Mouse (Mus musculus): ENCODE measurements around the gene Fgd4.
"Not testable (repeated sequence)": the region's sequence is repeated elsewhere in the genome, so short reads cannot be mapped to it uniquely, and the experiment has no call there.

Gene Fgd4

GRCm38 (mm10) chr16:16542956-16543441 lies 57.4 kb downstream of the Fgd4 start:
- DNase-seq (ENCODE audit: low spot score), result peak; percentile 54

DNA sequence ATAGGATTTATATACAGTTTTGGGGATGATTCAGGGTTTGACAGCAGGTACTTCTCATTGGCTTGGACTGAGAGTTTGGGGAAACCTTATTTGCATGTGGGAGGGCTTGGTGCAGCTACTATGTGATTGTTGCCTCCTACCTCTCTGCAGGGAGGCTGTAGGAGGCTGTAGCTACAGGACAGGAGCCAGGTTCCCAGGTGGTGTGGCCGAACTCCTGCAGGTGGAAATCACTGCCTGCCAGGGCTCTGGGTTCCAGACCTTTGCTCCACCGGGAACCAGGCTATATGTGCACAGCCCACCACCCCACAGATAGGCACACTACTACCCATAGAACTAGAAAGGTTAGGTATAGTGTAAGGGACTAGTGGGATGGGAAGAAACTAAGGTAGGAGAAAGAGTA lies 61.0 kb downstream of the Fgd4 start:
- DNase-seq (ENCODE audit: low spot score), result not testable (repeated sequence)

DNA sequence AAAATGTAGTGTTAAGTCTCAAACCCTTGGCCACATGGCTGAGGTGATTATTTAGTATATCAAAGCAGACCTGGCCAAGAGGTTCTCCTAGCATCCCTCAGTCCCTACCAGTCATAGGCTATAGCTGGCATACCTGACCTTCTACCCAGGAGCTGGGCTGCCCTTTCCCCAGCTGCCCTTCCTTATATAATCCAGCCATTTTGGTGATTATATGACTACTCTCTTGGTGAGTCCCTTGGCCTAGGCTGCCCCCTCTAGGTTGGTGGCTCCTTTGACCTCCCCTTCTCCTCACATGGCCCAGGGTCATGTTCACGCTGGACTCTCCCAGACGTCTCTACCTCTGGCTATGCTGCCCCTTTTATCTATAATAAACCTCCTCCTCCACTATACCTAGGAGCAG lies 65.1 kb downstream of the Fgd4 start:
- no peak for DNase-seq (ENCODE audit: low spot score)

DNA sequence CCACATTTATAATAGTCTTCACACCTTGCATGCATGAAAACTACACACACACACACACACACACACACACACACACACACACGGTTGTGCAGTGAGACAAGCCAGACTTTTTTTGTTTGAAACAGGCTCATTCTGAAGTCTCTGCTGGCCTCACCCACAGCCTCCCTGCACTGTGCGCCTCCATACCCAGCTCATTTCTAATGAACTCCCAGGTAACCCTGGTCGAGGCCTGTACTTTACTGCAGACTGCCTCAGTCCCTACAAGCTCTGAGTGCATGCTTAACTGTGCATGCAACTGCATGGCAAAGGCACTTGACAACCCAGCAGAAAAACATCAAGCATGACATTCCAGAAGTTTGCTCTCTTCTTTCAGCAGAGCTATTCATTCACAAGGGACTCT lies 72.3 kb downstream of the Fgd4 start:
- no peak for DNase-seq (ENCODE audit: low spot score)

DNA sequence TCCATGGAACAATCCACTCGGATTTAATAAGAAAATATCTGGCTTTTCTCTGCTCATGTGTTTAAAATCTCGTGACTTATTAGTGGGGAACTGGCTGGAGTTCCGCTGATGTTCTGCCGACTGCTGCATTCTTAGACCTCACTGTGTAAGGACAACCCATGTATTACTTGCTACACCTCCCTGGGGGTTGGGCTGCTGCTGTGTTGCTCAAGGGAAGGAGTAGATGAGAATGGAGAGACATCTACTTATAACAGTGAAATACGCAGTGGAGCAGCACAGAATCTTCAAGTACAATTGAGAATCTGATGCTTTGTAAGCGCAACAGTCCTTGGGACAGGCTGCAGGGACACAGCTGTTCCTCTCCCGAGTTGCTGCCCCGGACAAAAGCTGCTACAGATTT lies 73.1 kb downstream of the Fgd4 start:
- DNase-seq (ENCODE audit: low spot score), result peak; percentile 48

DNA sequence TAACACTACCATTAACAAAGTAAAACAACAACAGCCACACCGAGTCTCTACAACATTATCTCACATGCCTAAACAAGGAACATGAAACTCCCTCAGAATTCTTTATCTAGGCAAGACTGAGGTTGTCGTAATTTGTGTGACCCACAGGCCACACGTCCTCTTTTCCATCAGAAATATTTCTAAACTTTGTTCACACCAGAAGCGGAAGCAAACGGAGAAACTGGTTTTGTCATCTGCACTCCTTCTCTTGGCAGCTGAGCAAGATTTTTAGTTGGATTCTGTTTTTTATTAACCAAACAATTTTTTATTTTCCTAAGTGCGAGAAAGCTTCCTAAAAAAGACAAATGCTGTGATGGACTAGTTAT lies 73.6 kb downstream of the Fgd4 start:
- DNase-seq (ENCODE audit: low spot score), result peak; percentile 26

- no peak for DNase-seq (ENCODE audit: low spot score)
These were observed 74.1 kb downstream of the Fgd4 start for GRCm38 (mm10) chr16:16526097-16526740.

DNA sequence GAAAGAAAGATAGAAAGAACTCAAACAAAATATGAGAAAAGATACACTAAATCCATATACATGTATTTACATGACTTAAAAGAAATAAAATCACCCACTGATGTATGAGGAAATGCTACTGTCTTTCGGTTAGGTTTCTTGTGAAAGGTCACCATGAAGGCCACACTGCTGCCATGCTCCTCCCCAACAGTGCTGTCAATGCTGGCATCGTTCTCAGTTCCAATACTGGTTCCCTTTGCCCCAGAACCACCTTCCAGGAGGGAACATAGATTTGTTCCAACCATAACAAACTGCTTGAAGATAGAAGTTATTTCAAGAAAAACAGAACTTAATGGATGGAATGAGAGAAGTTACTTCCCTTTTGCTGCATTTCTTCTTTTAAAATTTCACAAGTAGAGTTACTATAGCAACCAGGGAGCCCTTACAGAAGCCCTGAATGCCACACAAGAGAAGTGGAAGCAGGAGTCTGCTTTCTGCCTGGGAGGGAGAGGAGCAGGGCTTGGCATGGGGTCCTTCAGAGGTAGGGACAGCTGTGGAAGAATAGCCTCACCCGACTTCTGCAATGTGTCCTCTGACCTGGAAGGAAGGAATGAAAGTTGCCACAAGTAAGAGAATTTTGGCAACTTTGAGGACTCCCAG lies 75.0 kb downstream of the Fgd4 start:
- peak; percentile 31 for DNase-seq (ENCODE audit: low spot score)

DNA sequence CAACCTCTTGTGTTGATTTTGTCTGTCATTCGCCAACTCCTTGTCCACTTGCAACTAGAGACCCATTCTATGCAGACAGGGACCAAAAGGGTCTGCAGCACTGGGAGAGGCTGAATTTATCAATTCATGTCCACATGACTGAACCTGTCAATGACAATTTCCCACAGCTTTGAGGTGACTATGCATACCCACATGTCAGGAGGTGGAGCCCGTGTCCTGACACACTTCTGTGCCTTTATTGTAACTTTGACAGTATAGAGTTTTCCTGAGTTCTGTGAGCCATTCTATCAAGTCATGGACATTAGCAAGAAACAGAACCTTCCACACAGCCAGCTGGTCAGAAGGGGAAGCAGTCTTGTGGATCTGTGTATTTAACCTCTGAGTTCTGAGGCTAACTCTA lies 76.7 kb downstream of the Fgd4 start:
- DNase-seq (ENCODE audit: low spot score), result no peak

- DNase-seq (ENCODE audit: low spot score), result not testable (repeated sequence)
These were observed 77.5 kb downstream of the Fgd4 start for GRCm38 (mm10) chr16:16522869-16523268.

DNA sequence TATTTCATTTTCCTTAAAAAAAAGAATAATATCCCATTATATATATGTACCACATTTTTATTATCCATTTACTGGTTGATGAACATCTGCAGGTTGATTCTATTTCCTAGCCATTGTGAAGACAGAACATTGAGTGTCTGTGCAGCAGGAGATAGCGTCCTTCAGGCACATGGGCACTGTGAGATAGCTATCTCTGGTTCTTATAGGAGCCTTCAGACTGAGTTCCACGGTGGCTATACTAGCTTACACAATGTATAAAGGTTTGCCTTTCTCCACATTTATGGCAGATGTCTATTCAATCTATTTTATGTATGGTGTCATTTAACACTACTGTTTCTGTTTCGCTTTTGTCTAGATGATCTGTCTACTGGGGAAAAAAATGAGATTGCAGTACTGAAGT lies 98.9 kb downstream of the Fgd4 start:
- no peak for DNase-seq (ENCODE audit: low spot score)

GRCm38 (mm10) chr16:16500926-16501325 lies 99.4 kb downstream of the Fgd4 start:
- no peak for DNase-seq (ENCODE audit: low spot score)

DNA sequence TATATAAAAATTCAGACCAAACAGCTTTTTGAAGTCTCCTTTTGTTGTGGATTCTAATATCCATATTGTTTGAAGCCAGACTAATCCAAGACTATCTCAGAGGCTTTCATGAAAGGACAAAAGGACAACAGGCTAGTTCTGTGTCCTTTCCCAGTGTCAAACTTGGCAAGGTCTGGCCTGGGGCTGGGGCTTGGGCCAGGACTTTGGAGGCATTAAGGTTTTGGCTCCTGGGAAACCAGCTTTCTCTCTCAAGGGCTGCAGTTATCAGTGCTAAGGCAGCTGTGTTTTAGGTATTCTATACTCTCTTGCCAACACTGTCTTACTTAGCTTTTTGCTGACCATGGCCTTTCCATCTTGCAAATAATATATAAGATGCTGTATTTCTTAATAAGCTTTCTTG lies 101.6 kb downstream of the Fgd4 start:
- no peak for DNase-seq (ENCODE audit: low spot score)

DNA sequence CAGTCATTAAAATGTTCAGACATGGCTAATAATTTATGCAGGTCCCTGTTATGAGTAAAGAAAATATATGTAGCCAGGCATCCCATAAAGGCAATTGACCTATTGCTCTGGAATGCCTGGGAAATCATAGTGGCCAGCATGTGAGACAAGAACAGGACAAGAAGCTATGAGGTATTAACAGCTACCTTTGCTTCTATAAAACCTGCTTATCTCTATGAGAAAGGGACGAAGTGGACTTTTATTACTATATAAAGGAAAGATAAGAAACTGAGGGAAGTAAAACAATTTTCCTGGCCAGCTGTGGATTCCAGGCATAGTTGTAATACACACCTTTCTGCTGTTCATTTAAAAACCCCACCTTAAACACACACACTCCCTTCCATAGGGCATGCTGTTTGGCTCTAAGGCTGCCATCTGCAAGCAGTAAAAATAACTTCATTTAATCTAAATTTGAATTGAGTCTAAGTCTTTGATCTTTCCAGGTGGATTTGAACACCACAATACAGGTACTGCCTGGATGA lies 114.8 kb downstream of the Fgd4 start:
- no peak for DNase-seq (ENCODE audit: low spot score)

DNA sequence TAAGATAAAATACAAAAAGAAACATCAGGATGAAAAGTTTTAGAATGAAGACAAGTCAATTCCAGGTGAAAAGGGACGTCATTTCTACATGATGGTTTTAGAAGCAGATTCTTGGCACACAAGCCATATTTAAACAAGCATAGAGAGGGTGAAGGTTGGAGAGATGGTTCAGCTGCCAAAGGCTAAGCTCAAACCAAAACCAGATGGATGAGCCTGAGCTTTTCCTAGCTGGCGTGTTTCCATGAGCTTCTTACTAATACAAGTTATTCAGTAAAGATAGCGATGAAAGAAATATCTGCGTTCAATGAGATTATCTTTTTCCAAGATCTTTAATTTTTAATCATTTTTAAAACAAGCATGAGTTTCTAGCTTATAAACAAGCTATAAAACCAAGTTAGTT lies 115.7 kb downstream of the Fgd4 start:
- DNase-seq (ENCODE audit: low spot score), result no peak

- peak; percentile 1 for DNase-seq (ENCODE audit: low spot score)
These were observed 126.9 kb downstream of the Fgd4 start for GRCm38 (mm10) chr16:16473451-16473850.

GRCm38 (mm10) chr16:16450021-16450420 lies 150.3 kb downstream of the Fgd4 start:
- no peak for DNase-seq (ENCODE audit: low spot score)

- DNase-seq (ENCODE audit: low spot score), result no peak
These were observed 161.9 kb downstream of the Fgd4 start for GRCm38 (mm10) chr16:16438436-16438835.

DNA sequence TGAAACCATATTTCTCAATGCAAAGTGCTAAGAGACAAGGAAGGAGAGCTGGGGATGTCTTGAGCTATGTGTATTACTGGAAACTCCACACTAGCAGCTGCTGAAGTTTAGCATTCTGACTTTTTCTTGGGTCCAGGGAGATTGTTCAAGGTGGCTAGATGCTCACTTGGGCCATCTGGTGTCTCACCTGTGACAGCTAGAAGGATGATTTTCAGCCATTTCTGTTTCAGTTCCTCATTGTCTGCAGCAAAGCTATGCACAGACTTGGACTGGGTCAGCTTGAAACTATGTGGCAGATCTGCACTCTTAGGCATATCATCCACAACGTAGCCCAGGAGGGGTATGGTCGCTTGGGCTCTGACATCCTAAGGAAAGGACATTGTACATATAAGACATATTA lies 177.9 kb downstream of the Fgd4 start:
- no peak for DNase-seq (ENCODE audit: low spot score)

DNA sequence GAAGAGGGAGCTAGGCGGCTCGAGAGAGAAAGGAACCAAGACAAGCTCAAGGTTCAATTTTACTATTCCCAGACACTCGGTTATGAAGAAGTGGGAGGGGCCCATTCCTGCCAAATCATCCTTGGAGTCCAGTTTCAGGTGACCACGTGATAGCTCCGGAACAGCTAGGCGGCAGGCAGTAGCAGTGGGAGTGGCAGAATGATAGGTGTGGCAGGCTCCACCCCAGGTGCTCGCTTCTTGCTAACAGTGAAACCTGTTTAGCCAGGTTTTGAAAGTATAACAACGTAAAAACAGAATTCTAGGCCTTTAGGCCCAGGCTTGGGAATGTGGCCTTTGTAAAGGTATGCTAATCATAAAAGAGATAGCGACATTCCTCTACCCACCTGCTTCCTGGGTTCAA lies 233.1 kb downstream of the Fgd4 start:
- not testable (repeated sequence) for DNase-seq (ENCODE audit: low spot score)

Data from lung, postnatal 25 days (tissue).